Mouse (Mus musculus): ENCODE measurements at regions not wholly inside any gene's neighbourhood (a gene's known extent, or its start where the extent isn't known, plus 50 kb on each side); places are given as distances from the start of the nearest gene placed in this dataset.
A peak's percentile ranks its signal among the peaks of the same experiment; 100 is the strongest.

DNA sequence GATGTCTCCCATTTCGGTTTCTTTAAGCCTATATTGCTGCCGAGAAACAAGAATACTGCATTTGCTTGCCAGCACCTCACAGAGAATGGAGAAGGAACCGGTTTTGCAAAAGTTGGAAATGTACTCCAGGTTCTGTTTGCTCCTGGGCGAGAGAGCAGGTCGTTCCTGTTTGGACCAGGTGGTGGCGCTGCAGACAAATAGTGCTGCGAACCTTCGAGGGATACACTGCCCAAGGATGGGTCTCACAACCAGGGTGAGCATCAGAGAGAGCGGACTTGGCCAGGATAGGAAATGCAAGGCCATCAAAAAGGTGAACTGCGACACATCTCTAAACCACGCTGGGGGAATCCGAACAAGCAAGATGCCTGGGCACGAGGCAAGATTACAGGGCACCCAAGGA is 54.0 kb upstream of the Ets2 start:
- peak; percentile 67 to 84 for DNase-seq
- H3K4me3 ChIP-seq (replicated peaks; ENCODE audit: insufficient read depth, low read depth, low read length): no peak overlapping the region
- H3K27me3 ChIP-seq (ENCODE audit: control insufficient read depth, insufficient read depth, low read length): no peaks in the 10 kb centered on the region
- H3K4me1 ChIP-seq (ENCODE audit: control insufficient read depth, insufficient read depth, low read length): no peaks in the 10 kb centered on the region
- WGBS: 14% methylated on average over 13 of the region's 13 CpGs
- TF ChIP-seq POLR2A (IDR thresholded peaks at IDR 0.05; ENCODE audit: borderline replicate concordance, insufficient read depth, low read length) (no peak), CTCF (IDR thresholded peaks at IDR 0.05; ENCODE audit: borderline replicate concordance, insufficient read depth, low read depth, low read length) (peak; percentile 96)
- H3K27ac ChIP-seq (ENCODE audit: insufficient read depth, low read length): no peak overlapping the region

DNA sequence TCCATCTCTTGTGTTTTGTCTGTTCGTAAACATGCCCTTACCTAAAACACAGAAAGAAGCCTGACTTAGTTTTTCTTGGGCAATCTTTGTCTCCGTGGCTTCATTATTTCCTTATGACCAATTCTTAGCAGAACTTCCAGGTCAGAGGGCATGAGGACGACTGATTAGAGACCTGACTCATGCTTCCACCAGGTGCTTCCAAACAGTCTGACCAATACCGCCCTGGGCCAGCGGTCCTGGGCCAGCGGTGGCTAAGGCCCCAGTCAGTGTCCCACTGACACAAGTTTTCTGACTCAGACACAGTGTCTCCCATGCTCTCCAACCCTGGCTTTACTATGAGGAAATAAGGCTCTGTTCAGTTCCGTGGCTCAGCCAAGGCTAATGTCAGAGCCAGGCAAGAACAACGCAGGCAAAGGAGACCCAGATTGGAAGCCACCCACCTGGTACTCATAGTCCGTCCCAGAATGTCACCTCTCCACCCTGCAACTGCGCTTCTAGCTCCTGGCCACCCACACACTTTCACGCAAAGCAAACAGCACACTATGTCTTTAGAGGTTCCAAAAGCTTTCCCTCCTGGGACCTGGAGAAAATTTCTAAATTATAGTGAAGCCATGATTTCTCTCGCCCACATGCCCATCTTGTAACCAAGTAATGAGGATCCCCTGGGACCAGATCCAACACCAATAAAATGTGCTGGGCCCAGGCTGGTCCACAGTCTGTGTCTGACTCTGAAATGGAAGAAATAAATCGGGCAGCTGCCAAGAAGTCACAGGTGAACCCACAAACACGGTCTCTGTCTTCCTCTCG is 56.6 kb upstream of the Erg start:
- DNase-seq: no peak
- TF ChIP-seq CTCF (IDR thresholded peaks at IDR 0.05; ENCODE audit: borderline replicate concordance, insufficient read depth, low read depth, low read length) (no peak), POLR2A (IDR thresholded peaks at IDR 0.05; ENCODE audit: borderline replicate concordance, insufficient read depth, low read length) (no peak)
- WGBS: 80% methylated on average over 15 of the region's 15 CpGs

GRCm38 (mm10) chr16:95640670-95641069 is 54.3 kb upstream of the Erg start:
- Histone ChIP-seq H3K4me1 (ENCODE audit: control insufficient read depth, insufficient read depth, low read length) (no peaks in the 10 kb centered on the region), H3K27me3 (ENCODE audit: control insufficient read depth, insufficient read depth, low read length) (no peaks in the 10 kb centered on the region), H3K4me3 (replicated peaks; ENCODE audit: insufficient read depth, low read depth, low read length) (no peak overlapping the region), H3K27ac (ENCODE audit: insufficient read depth, low read length) (no peak overlapping the region)
- WGBS: 95% methylated on average over 3 of the region's 3 CpGs
- DNase-seq: no peak
- no peak for TF ChIP-seq POLR2A (IDR thresholded peaks at IDR 0.05; ENCODE audit: borderline replicate concordance, insufficient read depth, low read length)
- TF ChIP-seq CTCF (IDR thresholded peaks at IDR 0.05; ENCODE audit: borderline replicate concordance, insufficient read depth, low read depth, low read length): no peak

More for the DNA sequence above, 56.6 kb upstream of the Erg start:
- H3K4me1 ChIP-seq (ENCODE audit: control insufficient read depth, insufficient read depth, low read length): no peaks in the 10 kb centered on the region
- no peak overlapping the region for H3K27ac ChIP-seq (ENCODE audit: insufficient read depth, low read length)
- H3K27me3 ChIP-seq (ENCODE audit: control insufficient read depth, insufficient read depth, low read length): no peaks in the 10 kb centered on the region
- no peak overlapping the region for H3K4me3 ChIP-seq (replicated peaks; ENCODE audit: insufficient read depth, low read depth, low read length)

GRCm38 (mm10) chr16:95639677-95640076 is 53.3 kb upstream of the Erg start:
- WGBS: 92% methylated on average over 3 of the region's 3 CpGs

GRCm38 (mm10) chr16:95637850-95638249 is 51.5 kb upstream of the Erg start:
- DNase-seq: no peak
- TF ChIP-seq CTCF (IDR thresholded peaks at IDR 0.05; ENCODE audit: borderline replicate concordance, insufficient read depth, low read depth, low read length) (no peak), POLR2A (IDR thresholded peaks at IDR 0.05; ENCODE audit: borderline replicate concordance, insufficient read depth, low read length) (no peak)
- no peaks in the 10 kb centered on the region for H3K4me1 ChIP-seq (ENCODE audit: control insufficient read depth, insufficient read depth, low read length)
- 93% methylated on average over 7 of the region's 7 CpGs for WGBS
- no peak overlapping the region for H3K4me3 ChIP-seq (replicated peaks; ENCODE audit: insufficient read depth, low read depth, low read length)
- no peaks in the 10 kb centered on the region for H3K27me3 ChIP-seq (ENCODE audit: control insufficient read depth, insufficient read depth, low read length)
- H3K27ac ChIP-seq (ENCODE audit: insufficient read depth, low read length): no peak overlapping the region

More at GRCm38 (mm10) chr16:95639677-95640076, 53.3 kb upstream of the Erg start:
- Histone ChIP-seq H3K27ac (ENCODE audit: insufficient read depth, low read length) (no peak overlapping the region), H3K4me1 (ENCODE audit: control insufficient read depth, insufficient read depth, low read length) (no peaks in the 10 kb centered on the region), H3K27me3 (ENCODE audit: control insufficient read depth, insufficient read depth, low read length) (no peaks in the 10 kb centered on the region), H3K4me3 (replicated peaks; ENCODE audit: insufficient read depth, low read depth, low read length) (no peak overlapping the region)
- no peak for DNase-seq
- TF ChIP-seq POLR2A (IDR thresholded peaks at IDR 0.05; ENCODE audit: borderline replicate concordance, insufficient read depth, low read length) (no peak), CTCF (IDR thresholded peaks at IDR 0.05; ENCODE audit: borderline replicate concordance, insufficient read depth, low read depth, low read length) (0 out of 2 replicates have a peak, but pooled peaks have one; percentile 5)

DNA sequence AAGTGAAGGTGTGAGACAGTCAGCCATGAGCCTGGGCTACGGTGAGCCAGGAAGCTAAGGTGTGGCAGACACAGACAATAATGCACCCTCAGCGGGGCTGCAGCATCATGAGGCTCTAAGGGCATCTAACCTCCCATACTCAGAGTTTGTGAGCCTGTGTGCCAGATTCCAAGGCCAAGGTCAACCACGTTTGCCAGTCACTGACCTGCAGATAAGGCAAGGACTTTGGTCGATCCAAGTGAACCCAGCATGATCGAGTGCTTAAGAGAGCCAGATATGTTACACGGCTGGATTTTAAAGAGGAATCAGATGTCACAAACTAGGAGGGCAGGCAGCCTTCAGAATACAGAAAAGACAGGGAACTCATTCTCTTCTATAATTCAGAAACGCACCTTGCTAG is 50.2 kb upstream of the Erg start:
- Histone ChIP-seq H3K27ac (ENCODE audit: insufficient read depth, low read length) (no peak overlapping the region), H3K4me3 (replicated peaks; ENCODE audit: insufficient read depth, low read depth, low read length) (no peak overlapping the region), H3K27me3 (ENCODE audit: control insufficient read depth, insufficient read depth, low read length) (no peaks in the 10 kb centered on the region), H3K4me1 (ENCODE audit: control insufficient read depth, insufficient read depth, low read length) (no peaks in the 10 kb centered on the region)
- DNase-seq: no peak
- TF ChIP-seq POLR2A (IDR thresholded peaks at IDR 0.05; ENCODE audit: borderline replicate concordance, insufficient read depth, low read length) (no peak), CTCF (IDR thresholded peaks at IDR 0.05; ENCODE audit: borderline replicate concordance, insufficient read depth, low read depth, low read length) (no peak)
- 83% methylated on average over 7 of the region's 7 CpGs for WGBS

All from cerebellum, adult 2 months (tissue).